ENCODE assay signal across 15 mouse cellular contexts in the genomic region with DNA sequence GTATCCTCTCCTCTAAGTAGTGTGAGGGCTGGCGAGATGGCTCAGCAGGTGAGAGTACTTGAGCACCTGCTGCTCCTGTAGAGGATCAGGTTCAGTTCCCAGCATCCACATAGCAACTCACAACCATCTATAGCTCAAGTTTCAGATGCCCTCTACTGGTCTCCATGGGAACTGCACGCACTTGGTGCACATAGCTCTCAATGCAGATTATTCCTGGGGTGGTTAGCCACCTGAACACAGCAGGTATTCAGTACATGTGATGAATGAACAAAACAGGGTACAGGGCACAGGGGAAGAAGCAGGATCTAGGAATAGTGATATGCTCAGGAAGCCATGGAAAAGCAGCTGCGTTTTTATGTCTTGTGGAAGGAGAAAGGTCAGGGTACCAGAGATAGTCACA. TPM values are rescaled to one million over a fixed set of nuclear protein-coding genes. Genes with fewer than 3 reads are reported as not detected.
DNase-seq lines count a peak whose midpoint lies in the region; ATAC-seq and TF ChIP-seq lines count a peak whose summit lies in the region.
"Had no signal": no experiment of that assay in that cellular context is flagged by ENCODE, and none has a peak within 500 bp of the region (broad histone marks: within the 10 kb centered on the region; RNA-seq: fewer than 3 reads in every experiment).

No protein-coding gene starts in this region.

- no peaks in the 10 kb centered on the region for H3K4me1 ChIP-seq in forebrain, postnatal 0 days (ENCODE audit: insufficient read depth)
- H3K4me1 ChIP-seq in forebrain, embryonic 10.5 days, result no peaks in the 10 kb centered on the region
- no peaks in the 10 kb centered on the region for H3K4me1 ChIP-seq in midbrain, postnatal 0 days (ENCODE audit: insufficient read depth, low read length)
- no peaks in the 10 kb centered on the region for H3K4me1 ChIP-seq in midbrain, embryonic 16.5 days (ENCODE audit: control insufficient read depth, insufficient read depth, low read length)
- no peaks in the 10 kb centered on the region for H3K4me1 ChIP-seq in forebrain, embryonic 13.5 days
- H3K4me1 ChIP-seq: embryonic facial prominence, embryonic 15.5 days; intestine, embryonic 15.5 days; limb, embryonic 15.5 days had no signal

- no peak overlapping the region for H3K4me2 ChIP-seq in forebrain, postnatal 0 days (ENCODE audit: low read depth)
- no peak overlapping the region for H3K4me2 ChIP-seq in midbrain, postnatal 0 days (ENCODE audit: low read depth, low read length, poor library complexity, severe bottlenecking)
- H3K4me2 ChIP-seq in midbrain, embryonic 16.5 days (ENCODE audit: low read length), result no peak overlapping the region
- H3K4me2 ChIP-seq in forebrain, embryonic 13.5 days, result no peak overlapping the region
- H3K4me2 ChIP-seq: embryonic facial prominence, embryonic 15.5 days; intestine, embryonic 15.5 days; limb, embryonic 15.5 days had no signal

- TF ChIP-seq CTCF in forebrain, postnatal 0 days (IDR thresholded peaks at IDR 0.05; ENCODE audit: low read depth), result peak; percentile 44
- TF ChIP-seq CTCF in layer of hippocampus, adult 2 months (conservative IDR thresholded peaks at IDR 0.05), result peak; percentile 51
- peak; percentile 40 for TF ChIP-seq CTCF in midbrain, postnatal 0 days (IDR thresholded peaks at IDR 0.05)

- DNase-seq in forebrain, postnatal 0 days, result no peak
- no peak for DNase-seq in forebrain, embryonic 10.5 days (ENCODE audit: extremely low spot score, low spot score)
- DNase-seq in layer of hippocampus, adult 2 months (ENCODE audit: low spot score in 2 of 2), result no peak
- no peak for DNase-seq in layer of hippocampus, adult 9-10 months (ENCODE audit: low spot score)
- DNase-seq in midbrain, postnatal 0 days (ENCODE audit: low spot score), result no peak
- DNase-seq in ZHBTc4 (ENCODE audit: low read depth, low spot score), result peak; percentile 68
- DNase-seq: cerebellum, adult 9-11 months; kidney, postnatal 14 days; lung, postnatal 10 days had no signal

- H3K27ac ChIP-seq in forebrain, postnatal 0 days (ENCODE audit: low read depth, low read length), result no peak overlapping the region
- H3K27ac ChIP-seq in forebrain, embryonic 10.5 days, result no peak overlapping the region
- H3K27ac ChIP-seq in layer of hippocampus, adult 2 months, result no peak overlapping the region
- H3K27ac ChIP-seq in midbrain, postnatal 0 days (ENCODE audit: low read depth, low read length), result no peak overlapping the region
- no peak overlapping the region for H3K27ac ChIP-seq in midbrain, embryonic 16.5 days (ENCODE audit: low read length)
- no peak overlapping the region for H3K27ac ChIP-seq in forebrain, embryonic 13.5 days
- H3K27ac ChIP-seq: embryonic facial prominence, embryonic 15.5 days; intestine, embryonic 15.5 days; limb, embryonic 15.5 days had no signal

- no peak for ATAC-seq in forebrain, postnatal 0 days
- no peak for ATAC-seq in midbrain, postnatal 0 days (ENCODE audit: low FRiP score)
- no peak for ATAC-seq in midbrain, embryonic 16.5 days
- no peak for ATAC-seq in forebrain, embryonic 13.5 days
- ATAC-seq: forebrain, embryonic 14.5 days; intestine, embryonic 15.5 days had no signal

- H3K36me3 ChIP-seq in forebrain, postnatal 0 days (ENCODE audit: insufficient read depth), result no peaks in the 10 kb centered on the region
- H3K36me3 ChIP-seq in forebrain, embryonic 10.5 days (replicated peaks), result no peaks in the 10 kb centered on the region
- no peaks in the 10 kb centered on the region for H3K36me3 ChIP-seq in midbrain, postnatal 0 days (ENCODE audit: insufficient read depth, low read length)
- H3K36me3 ChIP-seq in midbrain, embryonic 16.5 days (ENCODE audit: control insufficient read depth, insufficient read depth, low read length), result no peaks in the 10 kb centered on the region
- no peaks in the 10 kb centered on the region for H3K36me3 ChIP-seq in forebrain, embryonic 13.5 days (ENCODE audit: poor library complexity, severe bottlenecking)
- H3K36me3 ChIP-seq: embryonic facial prominence, embryonic 15.5 days; intestine, embryonic 15.5 days; limb, embryonic 15.5 days had no signal

- H3K9me3 ChIP-seq in forebrain, postnatal 0 days (ENCODE audit: low read length), result no peaks in the 10 kb centered on the region
- H3K9me3 ChIP-seq in forebrain, embryonic 10.5 days, result peaks cover 6% of the 10 kb centered on the region; the same call in 1 of the 2 replicates
- no peaks in the 10 kb centered on the region for H3K9me3 ChIP-seq in midbrain, postnatal 0 days (ENCODE audit: low read length)
- no peaks in the 10 kb centered on the region for H3K9me3 ChIP-seq in midbrain, embryonic 16.5 days (replicated peaks; ENCODE audit: control insufficient read depth, low read length, poor library complexity, severe bottlenecking)
- 0 out of 2 replicates have a peak, but pooled peaks cover 4% of the 10 kb centered on the region for H3K9me3 ChIP-seq in forebrain, embryonic 13.5 days (replicated peaks)
- H3K9me3 ChIP-seq: embryonic facial prominence, embryonic 15.5 days; intestine, embryonic 15.5 days; limb, embryonic 15.5 days had no signal

- no peaks in the 10 kb centered on the region for H3K27me3 ChIP-seq in forebrain, postnatal 0 days (ENCODE audit: insufficient read depth, low read length)
- H3K27me3 ChIP-seq in forebrain, embryonic 10.5 days (ENCODE audit: poor library complexity, severe bottlenecking), result no peaks in the 10 kb centered on the region
- H3K27me3 ChIP-seq in midbrain, postnatal 0 days (ENCODE audit: insufficient read depth, low read length), result no peaks in the 10 kb centered on the region
- no peaks in the 10 kb centered on the region for H3K27me3 ChIP-seq in midbrain, embryonic 16.5 days (ENCODE audit: control insufficient read depth, insufficient read depth, low read depth, low read length)
- 0 out of 2 replicates have a peak, but pooled peaks cover 5% of the 10 kb centered on the region for H3K27me3 ChIP-seq in forebrain, embryonic 13.5 days
- H3K27me3 ChIP-seq: embryonic facial prominence, embryonic 15.5 days; intestine, embryonic 15.5 days; limb, embryonic 15.5 days had no signal

- H3K4me3 ChIP-seq in forebrain, postnatal 0 days (ENCODE audit: low read depth, low read length), result no peak overlapping the region
- H3K4me3 ChIP-seq in forebrain, embryonic 10.5 days, result no peak overlapping the region
- H3K4me3 ChIP-seq in layer of hippocampus, adult 2 months, result no peak overlapping the region
- no peak overlapping the region for H3K4me3 ChIP-seq in midbrain, postnatal 0 days (ENCODE audit: low read depth, low read length)
- no peak overlapping the region for H3K4me3 ChIP-seq in midbrain, embryonic 16.5 days (ENCODE audit: low read depth, low read length)
- H3K4me3 ChIP-seq in forebrain, embryonic 13.5 days, result no peak overlapping the region
- H3K4me3 ChIP-seq: embryonic facial prominence, embryonic 15.5 days; intestine, embryonic 15.5 days; limb, embryonic 15.5 days had no signal

- WGBS in forebrain, postnatal 0 days, result 94% methylated on average over 3 of the region's 3 CpGs
- WGBS in forebrain, embryonic 10.5 days, result 93% methylated on average over 3 of the region's 3 CpGs
- WGBS in midbrain, postnatal 0 days, result 94% methylated on average over 3 of the region's 3 CpGs
- WGBS in midbrain, embryonic 16.5 days, result 96% methylated on average over 3 of the region's 3 CpGs
- WGBS in forebrain, embryonic 13.5 days, result 95% methylated on average over 3 of the region's 3 CpGs

- no peak overlapping the region for H3K9ac ChIP-seq in forebrain, postnatal 0 days
- no peak overlapping the region for H3K9ac ChIP-seq in midbrain, postnatal 0 days (replicated peaks; ENCODE audit: low read length, poor library complexity, severe bottlenecking)
- H3K9ac ChIP-seq in midbrain, embryonic 16.5 days (ENCODE audit: low read depth, low read length), result no peak overlapping the region
- no peak overlapping the region for H3K9ac ChIP-seq in forebrain, embryonic 13.5 days
- H3K9ac ChIP-seq: embryonic facial prominence, embryonic 15.5 days; intestine, embryonic 15.5 days; limb, embryonic 15.5 days had no signal

RNA-seq across cellular contexts. Expression of gene Cgnl1, which starts 6.0 kb away (rescaled TPM):
- 5.8 and 8.5 TPM in 2 replicates for total RNA-seq in forebrain, postnatal 0 days (2014; rRNA removed)
- polyA plus RNA-seq in forebrain, postnatal 0 days (2015; fragmentation: Nextera tagmentation; extraction: Ambion mirVana), result 3.4 and 5.0 TPM in 2 replicates
- polyA plus RNA-seq in forebrain, embryonic 10.5 days (2016; fragmentation: Nextera tagmentation; extraction: Ambion mirVana), result 7.3 and 7.6 TPM in 2 replicates
- 1 to 10 TPM; 6.6 to 7.9 TPM for total RNA-seq in layer of hippocampus, adult 2 months (2021)
- 5.7 and 11.2 TPM in 2 replicates for total RNA-seq in midbrain, postnatal 0 days (2014; rRNA removed)
- polyA plus RNA-seq in midbrain, postnatal 0 days (2015; fragmentation: Nextera tagmentation; extraction: Ambion mirVana), result 4.6 and 4.9 TPM in 2 replicates
- polyA plus RNA-seq in midbrain, embryonic 16.5 days (2015; fragmentation: Nextera tagmentation; extraction: Ambion mirVana), result 4.2 and 4.6 TPM in 2 replicates
- 4.0 TPM in 2 replicates for polyA plus RNA-seq in forebrain, embryonic 13.5 days (2015; fragmentation: Nextera tagmentation; extraction: Ambion mirVana)
